Mouse (Mus musculus) forebrain, embryonic 11.5 days (tissue): Measurements from ENCODE around the gene Hspa2. TPM values are rescaled to one million over a fixed set of nuclear protein-coding genes. Genes with fewer than 3 reads are reported as not detected.
"Not testable (repeated sequence)": the region's sequence is repeated elsewhere in the genome, so short reads cannot be mapped to it uniquely, and the experiment has no call there.

Source experiments
- ATAC-seq: fragments of 200-750 bp; cut with Nextera tagmentation; replicated peaks from 2 replicates; pipeline ENCODE4 v1.8.0; 2017; ENCODE audit warnings: moderate TSS enrichment; ENCODE audit not compliant: low FRiP score
- DNase-seq: peaks from one replicate; pipeline ENCODE4 v3.0.0-alpha.2; 2017; ENCODE audit warnings: low spot score
- H3K27ac ChIP-seq: fragments of 300-500 bp; sonication (generic); 2 replicates; pipeline ENCODE4 v1.5.1; 2014; ENCODE audit warnings: low read depth, low read length
- H3K27me3 ChIP-seq: fragments of 300-500 bp; sonication (generic); 2 replicates; pipeline ENCODE4 v1.6.1; 2014; ENCODE audit warnings: mild to moderate bottlenecking, low read length, mixed read lengths; ENCODE audit not compliant: control insufficient read depth, insufficient read depth
- H3K36me3 ChIP-seq: fragments of 300-500 bp; sonication (generic); 2 replicates; pipeline ENCODE4 v1.6.1; 2014; ENCODE audit warnings: mild to moderate bottlenecking, low read length, moderate library complexity, mixed read lengths; ENCODE audit not compliant: control insufficient read depth, insufficient read depth
- H3K4me1 ChIP-seq: fragments of 300-500 bp; sonication (generic); replicated peaks from 2 replicates; pipeline ENCODE4 v1.6.1; 2014; ENCODE audit warnings: low read length, mixed read lengths; ENCODE audit not compliant: control insufficient read depth, insufficient read depth
- H3K4me2 ChIP-seq: fragments of 300-500 bp; sonication (generic); 2 replicates; pipeline ENCODE4 v1.6.1; 2014; ENCODE audit warnings: low read depth, mild to moderate bottlenecking, low read length, moderate library complexity, mixed read lengths; ENCODE audit not compliant: severe bottlenecking
- H3K4me3 ChIP-seq: fragments of 300-500 bp; sonication (generic); 2 replicates; pipeline ENCODE4 v1.5.1; 2014; ENCODE audit warnings: low read depth, low read length
- H3K9ac ChIP-seq: fragments of 300-500 bp; sonication (generic); 2 replicates; pipeline ENCODE4 v1.6.1; 2014; ENCODE audit warnings: low read length
- H3K9me3 ChIP-seq: fragments of 300-500 bp; sonication (generic); 2 replicates; pipeline ENCODE4 v1.6.1; 2016; ENCODE audit warnings: low read length, mixed read lengths; ENCODE audit not compliant: control insufficient read depth
- WGBS: fragments of 180-500 bp; shearing (Covaris S2); extraction: QIAGEN DNeasy Blood & Tissue Kit; methylation state at CpG from one replicate; pipeline ENCODE4 v1.1.7; 2014; 5-methylcytosine and 5-hydroxymethylcytosine counted together
- polyA plus RNA-seq: library from polyadenylated mRNA; unstranded; fragments of >200 nt; fragmentation: Nextera tagmentation; extraction: Ambion mirVana; gene quantifications from 2 replicates; pipeline ENCODE4 v1.2.1, GENCODE M21; 2014

Gene Hspa2
- polyA plus RNA-seq, 1 experiment from 2014 or later: 4.4 TPM

- no peak overlapping the region for H3K4me2 ChIP-seq
- H3K9me3 ChIP-seq: no peaks in the 10 kb centered on the region
- ATAC-seq (no peak), DNase-seq (no peak)
- H3K36me3 ChIP-seq: no peaks in the 10 kb centered on the region
- WGBS: 91% methylated on average over 6 of the region's 6 CpGs
- H3K9ac ChIP-seq: no peak overlapping the region
- no peak overlapping the region for H3K4me3 ChIP-seq
- H3K27me3 ChIP-seq: no peaks in the 10 kb centered on the region; the same call in 1 of the 2 replicates
- no peak overlapping the region for H3K27ac ChIP-seq
- H3K4me1 ChIP-seq: no peaks in the 10 kb centered on the region
These were observed 27.5 kb downstream of the Hspa2 start for GRCm38 (mm10) chr12:76431431-76431830.

- no peak for ATAC-seq
- H3K27ac ChIP-seq: no peak overlapping the region
- no peak overlapping the region for H3K4me3 ChIP-seq
- H3K36me3 ChIP-seq: no peaks in the 10 kb centered on the region
- DNase-seq: no peak
- WGBS: 47% methylated on average over 7 of the region's 7 CpGs
- H3K4me1 ChIP-seq: no peaks in the 10 kb centered on the region
- no peak overlapping the region for H3K4me2 ChIP-seq
- H3K27me3 ChIP-seq: no peaks in the 10 kb centered on the region; the same call in 1 of the 2 replicates
- H3K9ac ChIP-seq: no peak overlapping the region
- no peaks in the 10 kb centered on the region for H3K9me3 ChIP-seq
These were observed 30.1 kb downstream of the Hspa2 start for GRCm38 (mm10) chr12:76434111-76434510.

GRCm38 (mm10) chr12:76435084-76435483, 31.1 kb downstream of the Hspa2 start:
- no peak for ATAC-seq
- peak; percentile 56 for DNase-seq
- no peaks in the 10 kb centered on the region for H3K36me3 ChIP-seq
- no peaks in the 10 kb centered on the region for H3K9me3 ChIP-seq
- H3K4me2 ChIP-seq: peak overlapping the region; percentile 52
- no peak overlapping the region for H3K27ac ChIP-seq
- H3K4me3 ChIP-seq: peak overlapping the region; percentile 19; the same call in 1 of the 2 replicates
- 1% methylated on average over 16 of the region's 17 CpGs for WGBS
- no peaks in the 10 kb centered on the region; the same call in 1 of the 2 replicates for H3K27me3 ChIP-seq
- H3K9ac ChIP-seq: peak overlapping the region; percentile 52
- H3K4me1 ChIP-seq: no peaks in the 10 kb centered on the region

- Histone ChIP-seq H3K36me3 (no peaks in the 10 kb centered on the region), H3K4me2 (peak overlapping the region; percentile 52; the same call in 1 of the 2 replicates), H3K27me3 (no peaks in the 10 kb centered on the region; the same call in 1 of the 2 replicates), H3K9ac (no peak overlapping the region), H3K9me3 (no peaks in the 10 kb centered on the region), H3K4me1 (no peaks in the 10 kb centered on the region), H3K27ac (no peak overlapping the region), H3K4me3 (no peak overlapping the region; the same call in 1 of the 2 replicates)
- WGBS: 45% methylated on average over 8 of the region's 8 CpGs
- ATAC-seq (no peak), DNase-seq (no peak)
These were observed 31.6 kb downstream of the Hspa2 start for GRCm38 (mm10) chr12:76435549-76435948.

GRCm38 (mm10) chr12:76443488-76443887, 39.5 kb downstream of the Hspa2 start:
- not testable (repeated sequence) for H3K27ac ChIP-seq, H3K9ac ChIP-seq, H3K9me3 ChIP-seq, H3K4me1 ChIP-seq, DNase-seq, H3K4me3 ChIP-seq, ATAC-seq, H3K27me3 ChIP-seq, H3K36me3 ChIP-seq, H3K4me2 ChIP-seq
- 87% methylated on average over 6 of the region's 6 CpGs for WGBS

GRCm38 (mm10) chr12:76444359-76444772, 40.4 kb downstream of the Hspa2 start:
- Histone ChIP-seq H3K27ac (no peak overlapping the region), H3K9ac (no peak overlapping the region), H3K9me3 (no peaks in the 10 kb centered on the region), H3K27me3 (no peaks in the 10 kb centered on the region), H3K4me1 (no peaks in the 10 kb centered on the region), H3K4me3 (no peak overlapping the region), H3K4me2 (no peak overlapping the region), H3K36me3 (no peaks in the 10 kb centered on the region)
- WGBS: 74% methylated on average over 10 of the region's 10 CpGs
- no peak for DNase-seq
- ATAC-seq: no peak

GRCm38 (mm10) chr12:76444862-76445261, 40.9 kb downstream of the Hspa2 start:
- Histone ChIP-seq H3K36me3 (no peaks in the 10 kb centered on the region), H3K4me2 (no peak overlapping the region)
- WGBS: 89% methylated on average over 6 of the region's 6 CpGs

GRCm38 (mm10) chr12:76446201-76446600, 42.2 kb downstream of the Hspa2 start:
- Histone ChIP-seq H3K4me3 (no peak overlapping the region), H3K4me2 (no peak overlapping the region), H3K9ac (no peak overlapping the region), H3K4me1 (no peaks in the 10 kb centered on the region), H3K9me3 (no peaks in the 10 kb centered on the region), H3K27ac (no peak overlapping the region), H3K36me3 (no peaks in the 10 kb centered on the region), H3K27me3 (no peaks in the 10 kb centered on the region)
- no peak for DNase-seq
- no peak for ATAC-seq
- WGBS: 88% methylated on average over 11 of the region's 11 CpGs

More at GRCm38 (mm10) chr12:76444862-76445261, 40.9 kb downstream of the Hspa2 start:
- H3K4me1 ChIP-seq: no peaks in the 10 kb centered on the region
- ATAC-seq: no peak
- H3K4me3 ChIP-seq: no peak overlapping the region
- no peaks in the 10 kb centered on the region for H3K9me3 ChIP-seq
- H3K27me3 ChIP-seq: no peaks in the 10 kb centered on the region
- no peak overlapping the region for H3K27ac ChIP-seq
- no peak overlapping the region for H3K9ac ChIP-seq
- DNase-seq: no peak

GRCm38 (mm10) chr12:76448127-76448526, 44.2 kb downstream of the Hspa2 start:
- no peak for DNase-seq
- no peaks in the 10 kb centered on the region for H3K36me3 ChIP-seq
- ATAC-seq: no peak
- no peak overlapping the region for H3K27ac ChIP-seq
- 81% methylated on average over 6 of the region's 6 CpGs for WGBS
- no peak overlapping the region for H3K4me2 ChIP-seq
- H3K27me3 ChIP-seq: no peaks in the 10 kb centered on the region
- H3K9ac ChIP-seq: no peak overlapping the region
- no peaks in the 10 kb centered on the region for H3K4me1 ChIP-seq
- H3K9me3 ChIP-seq: no peaks in the 10 kb centered on the region
- H3K4me3 ChIP-seq: no peak overlapping the region
